Mouse (Mus musculus): ENCODE measurements around the gene Tmem131l. TPM values are rescaled to one million over a fixed set of nuclear protein-coding genes. Genes with fewer than 3 reads are reported as not detected.

The Tmem131l gene
- polyA plus RNA-seq, 1 experiment from 2014 or later: 59.4 TPM

GRCm38 (mm10) chr3:83958951-83959681 lies 80.9 kb downstream of the Tmem131l start:
- no peak overlapping the region for H3K4me3 ChIP-seq
- no peak for DNase-seq (ENCODE audit: low spot score)
- H3K4me1 ChIP-seq: no peaks in the 10 kb centered on the region
- no peaks in the 10 kb centered on the region for H3K9me3 ChIP-seq (replicated peaks)
- H3K27me3 ChIP-seq (ENCODE audit: low read depth, poor library complexity, severe bottlenecking): no peaks in the 10 kb centered on the region
- H3K27ac ChIP-seq (replicated peaks): no peak overlapping the region
- peaks cover 70% of the 10 kb centered on the region for H3K36me3 ChIP-seq
- WGBS: 93% methylated on average over 7 of the region's 7 CpGs

- WGBS: 93% methylated on average over 8 of the region's 8 CpGs
- no peak for DNase-seq (ENCODE audit: low spot score)
- Histone ChIP-seq H3K4me3 (no peak overlapping the region), H3K9me3 (replicated peaks) (no peaks in the 10 kb centered on the region), H3K27me3 (ENCODE audit: low read depth, poor library complexity, severe bottlenecking) (no peaks in the 10 kb centered on the region), H3K4me1 (0 out of 2 replicates have a peak, but pooled peaks cover 4% of the 10 kb centered on the region), H3K36me3 (peaks cover 75% of the 10 kb centered on the region), H3K27ac (replicated peaks) (no peak overlapping the region)
Measured at GRCm38 (mm10) chr3:83953879-83954278, 86.1 kb downstream of the Tmem131l start.

- H3K27me3 ChIP-seq (ENCODE audit: low read depth, poor library complexity, severe bottlenecking): no peaks in the 10 kb centered on the region
- 0 out of 2 replicates have a peak, but pooled peaks cover 9% of the 10 kb centered on the region for H3K4me1 ChIP-seq
- H3K36me3 ChIP-seq: peaks cover 47% of the 10 kb centered on the region
- H3K4me3 ChIP-seq: no peak overlapping the region
- WGBS: 80% methylated on average over 4 of the region's 4 CpGs
- DNase-seq (ENCODE audit: low spot score): no peak
- no peaks in the 10 kb centered on the region for H3K9me3 ChIP-seq (replicated peaks)
- no peak overlapping the region for H3K27ac ChIP-seq (replicated peaks)
Measured at GRCm38 (mm10) chr3:83948801-83949200, 91.2 kb downstream of the Tmem131l start.

GRCm38 (mm10) chr3:83947476-83948245 lies 92.3 kb downstream of the Tmem131l start:
- Histone ChIP-seq H3K36me3 (peaks cover 46% of the 10 kb centered on the region), H3K27ac (replicated peaks) (no peak overlapping the region)
- 80% methylated on average over 8 of the region's 8 CpGs for WGBS

GRCm38 (mm10) chr3:83946848-83947247 lies 93.1 kb downstream of the Tmem131l start:
- H3K4me3 ChIP-seq: no peak overlapping the region
- 0 out of 2 replicates have a peak, but pooled peaks cover 9% of the 10 kb centered on the region for H3K4me1 ChIP-seq
- no peaks in the 10 kb centered on the region for H3K9me3 ChIP-seq (replicated peaks)
- no peak for DNase-seq (ENCODE audit: low spot score)
- no peaks in the 10 kb centered on the region for H3K27me3 ChIP-seq (ENCODE audit: low read depth, poor library complexity, severe bottlenecking)
- H3K27ac ChIP-seq (replicated peaks): no peak overlapping the region
- WGBS: 82% methylated on average over 1 of the region's 1 CpGs
- H3K36me3 ChIP-seq: peaks cover 51% of the 10 kb centered on the region

More at GRCm38 (mm10) chr3:83947476-83948245, 92.3 kb downstream of the Tmem131l start:
- DNase-seq (ENCODE audit: low spot score): no peak
- Histone ChIP-seq H3K4me3 (no peak overlapping the region), H3K9me3 (replicated peaks) (no peaks in the 10 kb centered on the region), H3K27me3 (ENCODE audit: low read depth, poor library complexity, severe bottlenecking) (no peaks in the 10 kb centered on the region), H3K4me1 (0 out of 2 replicates have a peak, but pooled peaks cover 9% of the 10 kb centered on the region)

GRCm38 (mm10) chr3:83943691-83944090 lies 96.3 kb downstream of the Tmem131l start:
- DNase-seq (ENCODE audit: low spot score): no peak
- H3K9me3 ChIP-seq (replicated peaks): no peaks in the 10 kb centered on the region
- no peaks in the 10 kb centered on the region for H3K27me3 ChIP-seq (ENCODE audit: low read depth, poor library complexity, severe bottlenecking)
- H3K4me3 ChIP-seq: no peak overlapping the region
- H3K36me3 ChIP-seq: peaks cover 56% of the 10 kb centered on the region
- WGBS: 80% methylated on average over 2 of the region's 2 CpGs
- H3K27ac ChIP-seq (replicated peaks): no peak overlapping the region
- peaks cover 9% of the 10 kb centered on the region; the same call in 1 of the 2 replicates for H3K4me1 ChIP-seq

GRCm38 (mm10) chr3:83943212-83943611 lies 96.8 kb downstream of the Tmem131l start:
- H3K36me3 ChIP-seq: peaks cover 61% of the 10 kb centered on the region
- no peaks in the 10 kb centered on the region for H3K27me3 ChIP-seq (ENCODE audit: low read depth, poor library complexity, severe bottlenecking)
- 84% methylated on average over 4 of the region's 4 CpGs for WGBS
- no peaks in the 10 kb centered on the region for H3K9me3 ChIP-seq (replicated peaks)
- no peak for DNase-seq (ENCODE audit: low spot score)
- H3K27ac ChIP-seq (replicated peaks): no peak overlapping the region
- H3K4me1 ChIP-seq: peaks cover 9% of the 10 kb centered on the region
- H3K4me3 ChIP-seq: no peak overlapping the region

GRCm38 (mm10) chr3:83941921-83942320 lies 98.1 kb downstream of the Tmem131l start:
- Histone ChIP-seq H3K4me3 (no peak overlapping the region), H3K27ac (replicated peaks) (no peak overlapping the region), H3K36me3 (peaks cover 72% of the 10 kb centered on the region), H3K4me1 (peaks cover 13% of the 10 kb centered on the region), H3K9me3 (replicated peaks) (no peaks in the 10 kb centered on the region), H3K27me3 (ENCODE audit: low read depth, poor library complexity, severe bottlenecking) (no peaks in the 10 kb centered on the region)
- DNase-seq (ENCODE audit: low spot score): no peak
- 91% methylated on average over 4 of the region's 4 CpGs for WGBS

GRCm38 (mm10) chr3:83938871-83939270 lies 101.1 kb downstream of the Tmem131l start:
- Histone ChIP-seq H3K9me3 (replicated peaks) (no peaks in the 10 kb centered on the region), H3K36me3 (peaks cover 92% of the 10 kb centered on the region), H3K27ac (replicated peaks) (no peak overlapping the region), H3K4me3 (no peak overlapping the region), H3K27me3 (ENCODE audit: low read depth, poor library complexity, severe bottlenecking) (no peaks in the 10 kb centered on the region), H3K4me1 (peaks cover 13% of the 10 kb centered on the region)
- DNase-seq (ENCODE audit: low spot score): no peak
- WGBS: 44% methylated on average over 5 of the region's 5 CpGs

- Histone ChIP-seq H3K36me3 (peaks cover 94% of the 10 kb centered on the region), H3K4me3 (no peak overlapping the region), H3K4me1 (peaks cover 13% of the 10 kb centered on the region), H3K27me3 (ENCODE audit: low read depth, poor library complexity, severe bottlenecking) (no peaks in the 10 kb centered on the region), H3K9me3 (replicated peaks) (no peaks in the 10 kb centered on the region), H3K27ac (replicated peaks) (no peak overlapping the region)
- WGBS: 95% methylated on average over 10 of the region's 10 CpGs
- DNase-seq (ENCODE audit: low spot score): no peak
Measured at GRCm38 (mm10) chr3:83934514-83934913, 105.5 kb downstream of the Tmem131l start.

- 81% methylated on average over 11 of the region's 11 CpGs for WGBS
- no peaks in the 10 kb centered on the region for H3K4me1 ChIP-seq
- H3K27me3 ChIP-seq (ENCODE audit: low read depth, poor library complexity, severe bottlenecking): no peaks in the 10 kb centered on the region
- H3K36me3 ChIP-seq: peaks cover 99% of the 10 kb centered on the region
- no peak overlapping the region for H3K4me3 ChIP-seq
- peak; percentile 52 for DNase-seq (ENCODE audit: low spot score)
- no peak overlapping the region for H3K27ac ChIP-seq (replicated peaks)
- H3K9me3 ChIP-seq (replicated peaks): no peaks in the 10 kb centered on the region
Measured at GRCm38 (mm10) chr3:83915768-83916496, 124.0 kb downstream of the Tmem131l start.

GRCm38 (mm10) chr3:83915102-83915501 lies 124.9 kb downstream of the Tmem131l start:
- no peak overlapping the region for H3K4me3 ChIP-seq
- no peaks in the 10 kb centered on the region for H3K4me1 ChIP-seq
- H3K27ac ChIP-seq (replicated peaks): no peak overlapping the region
- DNase-seq (ENCODE audit: low spot score): no peak
- 87% methylated on average over 3 of the region's 3 CpGs for WGBS
- no peaks in the 10 kb centered on the region for H3K27me3 ChIP-seq (ENCODE audit: low read depth, poor library complexity, severe bottlenecking)
- H3K36me3 ChIP-seq: peaks cover 99% of the 10 kb centered on the region
- H3K9me3 ChIP-seq (replicated peaks): no peaks in the 10 kb centered on the region
